Mouse (Mus musculus): ENCODE measurements around the gene Polr3a. TPM values are rescaled to one million over a fixed set of nuclear protein-coding genes. Genes with fewer than 3 reads are reported as not detected.

The Polr3a gene
- total RNA-seq (2021) = 1 to 10 TPM; 7.5 to 8.1 TPM
- long read RNA-seq, experiment 1, full-length matches to known transcripts = 3 of 10 reads
- long read RNA-seq, experiment 1, partial matches to known transcripts = 4 of 10 reads
- long read RNA-seq, experiment 1, other reads (novel, unspliced or antisense) = 3 of 10 reads
- long read RNA-seq, experiment 2, full-length matches to known transcripts = 6 of 8 reads
- long read RNA-seq, experiment 2, partial matches to known transcripts = 2 of 8 reads
- long read RNA-seq, experiment 2, other reads (novel, unspliced or antisense) = 0 of 8 reads

DNA sequence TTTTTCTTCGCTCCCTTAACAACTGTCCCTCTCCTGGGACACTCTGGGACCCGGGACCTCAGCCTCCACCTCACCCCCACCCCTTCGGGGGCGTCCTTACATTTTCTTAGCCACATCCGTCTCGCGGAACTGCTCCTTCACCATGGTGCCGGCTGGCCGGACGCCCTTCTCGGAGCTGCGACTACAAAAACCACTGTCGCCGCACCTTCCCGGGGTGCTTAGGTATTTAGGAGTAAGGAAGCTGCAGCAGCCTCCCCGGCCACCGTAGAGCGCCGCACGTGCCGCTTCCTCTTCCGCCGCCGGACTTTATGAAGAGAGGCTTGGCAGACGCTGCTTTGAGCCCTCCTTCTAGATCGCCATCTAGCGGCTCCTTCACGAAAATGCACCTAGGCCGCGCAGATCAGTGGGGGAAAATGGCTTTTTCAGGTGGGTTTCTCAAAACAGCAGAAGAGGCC is at the start of gene Polr3a, which contains the start of gene Rps24:
Polr3a (minus strand) TSS at position 286 of the 455 bp plus-strand sequence.
Rps24 (plus strand) TSS at position 353 of the 455 bp plus-strand sequence.
- peak; percentile 90 for DNase-seq
- intact Hi-C loops (cut with DNase I; ENCODE audit: low total_unique reads) = no loop called here

DNA sequence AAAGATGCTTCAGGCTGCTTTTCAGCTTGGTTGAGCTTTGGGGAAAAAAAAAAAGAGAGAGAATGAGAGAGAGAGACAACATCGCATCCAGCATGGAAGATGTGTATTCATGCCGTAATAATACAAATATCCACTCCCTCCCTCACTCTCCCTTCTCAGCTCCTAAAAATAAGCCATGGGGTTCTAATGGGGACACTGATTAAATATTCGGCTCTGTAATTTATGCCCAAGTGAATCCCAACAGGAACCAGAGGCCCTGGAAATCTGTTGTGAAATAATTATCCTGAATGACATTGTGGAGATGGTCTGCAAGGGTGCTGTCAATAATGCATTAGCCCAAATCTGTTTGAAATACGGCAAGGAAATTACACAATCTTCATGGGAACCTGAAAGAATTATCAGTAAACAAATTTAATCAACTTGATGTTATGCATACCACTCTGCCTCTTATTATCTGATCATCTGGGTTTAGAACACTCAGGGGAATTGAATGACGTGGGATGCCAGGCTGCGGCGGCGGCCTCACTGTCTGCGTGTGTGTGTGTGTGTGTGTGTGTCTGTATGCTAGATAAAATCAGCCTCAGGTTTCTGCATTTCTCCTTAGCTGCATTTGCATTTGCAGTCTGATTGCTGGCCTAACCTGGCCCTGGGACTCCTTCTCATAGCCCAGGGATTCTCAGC is 48.1 kb upstream of the Polr3a start:
- intact Hi-C loops (cut with DNase I; ENCODE audit: low total_unique reads) = no loop called here
- no peak for DNase-seq

DNA sequence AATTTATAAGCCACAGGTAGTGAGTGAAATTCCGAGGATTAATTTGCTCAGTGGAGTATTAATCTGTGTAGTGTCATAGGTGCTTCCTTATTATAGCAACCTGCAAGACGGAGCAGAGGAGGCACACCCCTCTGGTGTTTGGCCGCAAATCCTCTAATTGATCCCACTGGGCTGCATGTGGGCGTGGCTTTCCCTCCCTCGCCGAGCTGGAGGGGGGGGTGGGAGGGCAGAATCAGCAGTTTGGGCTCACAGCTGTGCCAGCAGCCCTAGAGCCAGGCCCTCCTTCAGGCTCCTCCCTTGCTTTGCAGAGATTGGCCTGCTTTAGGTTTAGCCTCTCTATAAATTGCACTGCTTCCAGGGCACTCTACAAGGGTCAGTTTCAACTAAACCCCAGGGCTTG is 43.4 kb upstream of the Polr3a start:
- intact Hi-C loops (cut with DNase I; ENCODE audit: low total_unique reads) = no loop called here

DNA sequence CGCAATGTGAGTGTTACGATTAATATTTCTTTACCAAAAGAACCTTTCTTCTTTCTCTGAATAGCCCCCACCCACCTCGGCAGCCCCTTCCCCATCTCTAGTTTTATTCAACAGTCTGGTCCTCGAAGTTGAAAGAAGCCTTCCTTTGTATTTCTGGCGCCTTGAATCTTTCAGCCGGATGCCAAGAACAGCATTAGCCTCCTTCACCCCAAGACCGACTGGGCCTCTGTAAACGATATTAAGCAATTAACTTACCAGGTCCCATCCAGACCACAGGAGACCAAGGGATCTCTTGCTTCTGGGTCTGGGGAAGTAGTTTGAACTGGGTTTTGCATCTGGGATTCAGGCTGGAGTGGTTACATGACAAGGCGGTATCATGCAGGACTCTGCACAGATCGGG is 39.6 kb upstream of the Polr3a start:
- DNase-seq = no peak
- intact Hi-C loops (cut with DNase I; ENCODE audit: low total_unique reads) = no loop called here

More for the DNA sequence above, 43.4 kb upstream of the Polr3a start:
- DNase-seq = no peak

DNA sequence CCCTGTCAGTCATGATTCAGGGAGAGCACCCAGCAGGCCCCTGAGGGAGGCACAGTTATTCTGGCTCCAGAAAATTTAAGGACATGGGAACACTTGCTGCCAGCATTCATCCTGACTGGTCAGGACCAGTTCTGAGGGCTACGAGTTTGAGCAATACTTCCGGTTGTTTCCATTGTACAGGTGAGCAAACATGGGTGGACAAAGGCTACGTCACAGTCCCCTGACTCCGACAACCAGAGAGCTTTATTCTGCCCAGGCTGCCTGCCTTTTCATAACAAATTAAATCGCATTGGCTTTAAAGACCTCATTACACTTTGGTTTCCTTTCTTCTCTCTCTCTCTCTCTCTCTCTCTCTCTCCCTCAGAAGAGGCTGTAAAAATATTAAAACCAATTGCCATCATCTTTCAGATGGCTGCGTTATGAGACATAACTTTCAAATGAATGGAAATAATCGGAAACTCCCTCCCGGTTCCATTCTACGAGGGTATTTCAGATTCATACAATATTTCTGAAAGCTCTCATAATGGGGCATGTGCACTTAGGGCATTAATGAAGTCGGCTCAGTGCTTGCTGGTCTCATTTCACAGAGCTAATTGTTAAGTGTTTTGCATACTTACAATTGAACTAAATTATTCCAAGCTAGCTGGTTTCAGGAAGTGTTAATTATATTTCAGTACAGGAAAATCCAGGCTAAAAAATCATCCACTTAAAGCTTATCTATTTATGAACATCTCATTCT is 39.0 kb upstream of the Polr3a start:
- intact Hi-C loops (cut with DNase I; ENCODE audit: low total_unique reads) = no loop called here
- DNase-seq = no peak

DNA sequence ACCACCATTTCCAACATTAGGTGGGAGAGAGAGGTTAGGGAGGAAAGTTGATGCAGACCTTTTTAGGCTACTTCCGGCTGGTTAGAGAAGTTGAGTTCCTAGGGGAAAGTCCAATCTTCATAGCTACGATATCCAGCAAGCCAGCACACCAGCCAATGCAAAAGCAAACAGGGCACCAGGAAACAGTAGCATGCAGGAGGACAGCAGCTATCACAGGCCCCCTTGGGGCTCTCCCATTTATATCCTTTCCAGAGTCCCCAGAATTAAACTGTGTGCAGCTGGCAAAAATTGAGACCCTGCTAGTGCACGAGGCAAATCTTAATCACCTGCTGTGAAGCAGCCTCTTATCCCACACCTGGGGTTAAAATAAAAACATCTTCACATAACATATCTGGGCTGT is 38.3 kb upstream of the Polr3a start:
- DNase-seq = no peak
- intact Hi-C loops (cut with DNase I; ENCODE audit: low total_unique reads) = no loop called here

DNA sequence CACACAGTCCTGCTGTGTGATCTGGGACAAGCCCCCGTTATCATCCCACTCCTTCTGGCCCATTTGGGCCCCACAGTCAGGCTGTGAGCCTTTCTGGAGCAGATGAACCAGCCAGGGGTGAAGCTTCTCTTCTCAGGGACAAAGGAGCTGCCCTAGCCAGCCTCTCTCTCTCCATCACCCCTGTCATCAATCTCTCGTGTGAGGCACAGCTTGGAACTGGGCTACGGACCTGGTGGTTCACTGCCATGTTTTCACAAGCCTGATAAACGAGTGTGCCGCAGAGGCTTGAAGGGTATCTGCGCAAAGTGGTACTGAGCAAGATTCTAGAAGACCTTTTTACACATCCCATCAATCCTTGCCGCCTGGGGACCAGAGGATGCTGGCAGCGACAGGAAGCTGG is 34.7 kb upstream of the Polr3a start:
- DNase-seq = no peak
- intact Hi-C loops (cut with DNase I; ENCODE audit: low total_unique reads) = no loop called here

DNA sequence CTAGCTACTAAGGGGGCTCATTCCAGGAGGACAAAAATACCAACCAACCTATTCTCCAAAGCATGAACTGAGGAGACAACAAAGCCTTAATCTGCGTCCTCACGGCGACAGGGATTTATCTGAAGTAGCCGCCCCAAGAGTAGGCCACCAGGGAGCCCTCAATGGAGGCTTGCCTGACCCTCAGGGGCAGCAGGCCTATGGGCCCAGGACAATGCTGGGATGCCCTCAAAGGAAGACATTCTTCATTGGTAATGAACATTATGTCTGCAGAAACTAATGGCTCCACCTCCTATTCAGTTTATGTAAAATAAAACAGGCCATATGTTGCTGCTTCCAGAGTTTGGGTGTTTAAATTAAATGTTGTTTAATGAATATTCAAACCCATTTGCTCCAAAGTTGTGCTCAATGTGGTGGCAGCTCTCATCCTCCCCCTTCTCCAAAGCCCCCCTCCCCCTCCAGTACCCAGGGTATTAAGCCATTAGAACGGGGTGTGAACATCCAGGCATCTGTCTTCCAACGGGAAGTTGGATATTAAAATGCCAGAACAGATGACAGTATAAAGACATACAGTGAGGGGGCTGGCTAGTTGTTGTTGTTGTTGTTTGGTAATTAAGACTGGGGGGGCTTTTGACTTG is 25.8 kb upstream of the Polr3a start:
- no peak for DNase-seq
- intact Hi-C loops (cut with DNase I; ENCODE audit: low total_unique reads) = no loop called here

DNA sequence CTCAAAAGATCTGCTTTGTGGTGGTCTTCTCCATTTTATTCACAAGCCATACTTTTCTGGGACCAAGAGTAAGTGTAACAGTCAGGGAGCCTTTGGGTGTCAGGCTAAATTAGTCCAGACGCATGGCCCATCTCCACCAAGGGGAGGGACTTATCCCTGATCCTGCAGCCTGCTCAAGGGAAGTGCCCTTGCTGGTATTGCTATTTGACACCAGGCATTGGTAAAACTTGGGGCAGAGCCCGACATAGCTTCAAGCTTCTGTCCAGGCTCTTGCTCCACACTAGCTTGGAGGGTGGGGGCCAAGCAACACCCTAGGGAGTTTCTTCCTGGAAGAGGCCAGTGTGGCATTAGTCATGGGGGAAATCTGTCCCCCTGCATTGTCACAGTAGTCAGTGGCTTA is 23.8 kb upstream of the Polr3a start:
- peak; percentile 23 for DNase-seq
- intact Hi-C loops (cut with DNase I; ENCODE audit: low total_unique reads) = no loop called here

DNA sequence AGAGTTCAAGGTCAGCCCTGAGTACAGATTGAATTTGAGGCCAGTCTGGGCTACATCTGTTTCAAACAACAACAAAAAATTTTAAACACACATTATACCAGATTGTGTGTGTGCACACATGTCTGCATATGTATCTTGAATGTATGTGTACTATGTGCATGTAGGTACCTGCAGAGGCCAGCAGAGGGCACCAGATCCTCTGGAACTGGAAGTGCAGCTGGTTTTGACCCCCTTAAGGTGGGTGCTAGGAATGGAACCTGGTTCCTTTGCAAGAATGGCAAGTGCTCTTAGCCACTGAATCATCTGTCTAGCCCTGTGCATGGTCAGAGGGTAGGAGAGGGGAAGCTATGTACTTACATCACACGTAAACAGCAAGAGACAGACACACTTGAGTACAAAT is 23.4 kb upstream of the Polr3a start:
- DNase-seq = no peak
- intact Hi-C loops (cut with DNase I; ENCODE audit: low total_unique reads) = no loop called here

DNA sequence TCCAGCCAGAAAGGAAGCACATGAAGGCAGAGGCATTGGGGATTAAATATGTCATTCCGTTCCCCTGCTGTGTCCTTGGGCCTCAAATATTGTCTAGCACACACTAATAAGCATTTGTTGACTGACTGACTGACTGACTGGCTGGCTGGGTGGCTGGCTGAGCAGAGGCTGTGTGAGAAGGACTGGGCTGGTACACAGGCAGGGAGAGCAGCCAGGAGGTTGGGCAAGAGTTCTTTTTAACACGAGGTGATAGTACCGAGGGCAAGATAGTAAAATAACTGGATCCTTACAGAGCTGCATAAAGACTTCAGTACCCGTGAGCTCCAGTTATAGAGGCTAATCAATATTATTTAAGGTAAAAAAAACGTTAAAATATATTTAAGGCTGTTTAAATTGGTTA is 22.7 kb upstream of the Polr3a start:
- intact Hi-C loops (cut with DNase I; ENCODE audit: low total_unique reads) = loop anchor here (5.0 to 10.0 kb wide), 2 partner anchors 78 to 515 kb away; no protein-coding TSS in a partner anchor
- DNase-seq = no peak

DNA sequence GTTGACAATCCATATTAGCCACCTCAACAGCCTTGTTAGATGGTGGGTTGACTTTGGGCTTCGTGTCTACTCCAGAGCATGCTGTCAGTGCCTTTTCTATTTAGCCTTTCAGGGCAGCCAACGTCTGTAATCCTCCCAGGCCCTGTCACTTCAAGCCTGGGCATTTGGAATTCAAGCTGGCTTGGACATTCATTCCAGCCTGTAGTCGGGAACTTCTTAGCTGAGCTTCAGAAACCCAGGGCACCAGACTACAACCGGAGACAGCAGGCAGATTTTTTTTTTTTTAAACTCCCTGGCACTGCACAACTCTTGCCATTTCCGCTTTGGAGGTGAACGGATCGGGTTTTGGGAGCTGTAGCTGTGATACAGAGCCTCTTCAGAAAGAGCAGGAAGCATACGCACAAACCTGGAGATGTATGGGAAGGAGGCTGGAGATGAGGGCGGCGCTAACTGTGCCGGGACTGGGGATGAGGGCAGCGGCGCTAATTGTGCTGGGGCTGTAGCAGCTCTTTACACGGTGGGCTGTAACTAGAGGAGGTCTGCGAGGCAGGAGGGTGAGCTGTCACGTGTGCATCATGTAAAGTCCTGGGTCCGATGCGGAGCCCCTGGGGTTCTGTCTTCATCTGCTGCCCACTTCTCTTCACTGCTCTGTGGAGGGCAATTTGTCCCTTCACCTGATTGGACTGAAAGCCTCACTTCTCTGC is 21.4 kb upstream of the Polr3a start:
- intact Hi-C loops (cut with DNase I; ENCODE audit: low total_unique reads) = loop anchor here (5.0 to 10.0 kb wide), 2 partner anchors 79 to 517 kb away; no protein-coding TSS in a partner anchor
- DNase-seq = no peak

DNA sequence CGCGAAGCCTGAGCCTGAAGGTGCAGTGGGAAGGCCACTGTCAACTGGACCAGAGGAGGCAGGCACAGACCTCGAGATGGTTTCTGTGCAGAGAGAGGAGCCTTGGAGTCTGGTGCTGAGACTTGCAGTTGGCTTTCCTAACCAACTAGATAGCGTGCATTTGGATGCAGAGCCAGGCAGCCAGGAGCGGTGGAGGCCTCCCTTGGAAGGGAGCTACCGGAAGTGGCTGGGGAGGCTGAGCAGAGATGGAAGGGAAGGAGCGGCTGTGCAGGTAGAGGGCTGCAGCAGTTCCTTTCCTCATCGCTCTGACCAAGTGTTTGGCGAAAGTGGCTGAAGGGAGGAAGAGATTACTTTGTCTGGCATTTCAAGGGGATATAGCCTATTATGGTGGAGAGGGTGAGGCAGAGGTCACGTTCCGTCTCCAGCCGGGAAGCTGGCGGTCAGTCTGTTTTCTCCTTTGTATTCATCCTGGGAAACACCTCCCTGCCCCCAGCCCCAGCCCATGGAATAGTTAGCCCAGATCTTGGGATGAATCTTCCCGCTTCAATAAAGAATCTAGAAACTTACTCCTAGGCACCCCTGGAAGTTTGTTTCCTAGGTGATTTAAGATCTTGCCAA is 20.7 kb upstream of the Polr3a start:
- intact Hi-C loops (cut with DNase I; ENCODE audit: low total_unique reads) = loop anchor here (5.0 to 10.0 kb wide), 2 partner anchors 80 to 517 kb away; no protein-coding TSS in a partner anchor
- DNase-seq = no peak

DNA sequence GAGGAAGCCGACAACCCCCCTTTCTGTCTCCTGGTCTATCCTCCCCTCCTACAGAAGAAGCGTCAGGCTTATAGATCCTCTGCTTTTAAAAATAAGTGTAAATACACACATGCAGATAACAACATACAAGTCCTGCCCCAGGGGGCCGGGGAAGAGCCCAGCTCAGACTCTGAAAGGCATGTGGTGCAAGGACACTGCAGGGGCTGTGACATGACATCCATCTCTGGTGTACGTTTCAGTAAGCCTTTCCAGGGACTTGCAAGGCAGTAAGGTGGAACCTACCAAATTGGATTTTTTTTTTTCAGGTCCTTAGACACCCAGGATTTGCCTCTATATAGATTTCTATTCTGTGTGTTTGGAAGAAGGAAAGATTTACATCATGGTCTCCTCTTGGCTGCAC is 14.4 kb upstream of the Polr3a start:
- intact Hi-C loops (cut with DNase I; ENCODE audit: low total_unique reads) = loop anchor here (10.0 kb wide), 1 partner anchor 524 kb away; no protein-coding TSS in a partner anchor
- DNase-seq = no peak

DNA sequence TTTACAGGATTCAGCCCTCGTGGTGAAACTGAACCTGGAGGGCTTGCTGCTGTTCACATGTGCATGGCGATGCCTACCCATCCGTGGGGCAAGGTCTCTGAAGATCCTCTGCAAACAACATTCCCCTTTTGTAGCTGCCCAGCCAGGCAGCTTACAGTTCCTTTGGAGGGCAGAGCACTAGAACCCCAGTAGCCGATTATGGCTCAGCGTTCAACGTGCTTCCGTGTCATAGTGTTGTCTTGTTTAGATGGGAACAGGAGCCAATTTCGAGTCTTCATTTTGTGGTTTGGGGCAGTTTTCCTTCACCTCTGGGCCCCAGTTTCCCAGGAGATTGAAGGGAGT is 14.0 kb upstream of the Polr3a start:
- DNase-seq = no peak
- intact Hi-C loops (cut with DNase I; ENCODE audit: low total_unique reads) = loop anchor here (10.0 kb wide), 1 partner anchor 524 kb away; no protein-coding TSS in a partner anchor

DNA sequence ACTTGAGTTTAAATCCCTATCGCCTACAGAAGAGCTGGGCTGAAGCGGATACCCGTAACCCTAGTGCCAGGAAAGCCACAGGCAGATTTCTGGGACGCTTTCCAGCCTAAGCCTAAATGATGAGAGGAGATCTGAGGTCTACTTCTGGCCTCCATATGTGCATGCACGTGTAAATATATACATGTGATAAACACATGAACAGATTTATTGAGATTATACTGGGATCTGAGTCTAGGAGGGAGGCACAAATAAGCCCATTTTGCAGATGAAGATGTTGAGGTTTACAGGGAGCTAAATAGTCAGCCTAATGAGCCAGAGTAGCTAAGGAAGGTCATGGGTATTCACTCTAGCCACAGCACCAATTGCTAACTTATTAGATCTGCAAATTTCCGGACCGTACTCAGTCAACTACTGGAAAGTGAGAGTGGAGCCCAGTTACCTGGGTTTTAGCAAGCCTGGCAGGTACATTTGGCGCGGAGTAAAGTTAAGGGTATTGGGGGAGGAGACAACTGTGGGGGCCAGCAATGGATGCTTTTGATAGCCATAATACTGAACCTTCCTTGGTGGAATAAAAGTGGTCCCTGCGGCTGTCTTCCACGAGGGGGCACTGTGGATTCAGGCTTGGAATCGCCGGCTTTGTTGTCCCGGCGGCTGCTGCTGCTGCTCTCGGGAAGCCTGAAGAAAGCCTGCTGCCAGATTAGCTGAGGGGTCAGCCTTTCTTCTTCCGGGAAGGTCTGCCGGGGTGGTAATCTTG is 13.4 kb upstream of the Polr3a start:
- peak; percentile 83 for DNase-seq
- intact Hi-C loops (cut with DNase I; ENCODE audit: low total_unique reads) = loop anchor here (10.0 kb wide), 1 partner anchor 525 kb away; no protein-coding TSS in a partner anchor

DNA sequence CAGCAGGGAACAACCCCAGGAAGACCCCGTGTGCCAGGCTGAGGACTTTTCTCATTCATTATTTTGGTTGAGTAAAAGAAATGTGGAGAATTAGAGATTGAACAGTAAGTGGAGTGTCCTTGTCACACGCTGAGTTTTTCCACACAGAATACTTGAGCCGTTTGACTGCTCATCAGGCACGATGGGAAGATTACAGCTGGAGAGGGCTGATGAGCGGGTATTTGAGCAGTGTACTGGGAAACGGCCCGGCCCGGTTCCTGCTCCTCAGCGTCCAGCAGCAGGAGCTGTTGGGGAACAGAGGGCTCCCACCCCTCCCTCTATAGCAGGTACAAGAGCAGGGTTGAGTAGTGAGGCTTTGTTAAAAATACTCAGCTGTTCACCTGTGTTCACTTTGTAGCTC is 12.6 kb upstream of the Polr3a start:
- intact Hi-C loops (cut with DNase I; ENCODE audit: low total_unique reads) = no loop called here
- no peak for DNase-seq

Data from gastrocnemius, postnatal 14 days (tissue).